Mouse (Mus musculus) G1E-ER4 (cell line): Measurements from ENCODE around the gene Rpl4. TPM values are rescaled to one million over a fixed set of nuclear protein-coding genes. Genes with fewer than 3 reads are reported as not detected.

Experiments used
- GATA1 ChIP-seq: IDR thresholded peaks from one replicate; pipeline ENCODE4 v1.8.0; 2012; ENCODE audit warnings: low read length, inconsistent platforms
- polyA plus RNA-seq: library from polyadenylated mRNA; stranded (reverse); fragments of >175 nt; gene quantifications from 2 replicates; pipeline ENCODE4 v1.2.3, GENCODE M21; 2012

Rpl4 gene
- polyA plus RNA-seq, 1 experiment = 240 TPM

- no peak for TF ChIP-seq GATA1
These were observed 52.6 kb downstream of the Rpl4 start for GRCm38 (mm10) chr9:64225805-64226204.

GRCm38 (mm10) chr9:64227736-64228135, 54.6 kb downstream of the Rpl4 start:
- no peak for TF ChIP-seq GATA1

Other genes starting within 250 kb of the Rpl4 start
- gene Smad6, start 151.3 kb upstream of the Rpl4 start, polyA plus RNA-seq = 11.2 and 14.2 TPM in 2 replicates
- not detected in 2 replicates for gene Lctl, start 56.2 kb upstream of the Rpl4 start, polyA plus RNA-seq
- gene Zwilch, start 271 bp upstream of the Rpl4 start, polyA plus RNA-seq = 4.4 and 15.6 TPM in 2 replicates
- gene Snapc5, start 5.9 kb downstream of the Rpl4 start, polyA plus RNA-seq = 1.3 and 2.8 TPM in 2 replicates
- gene Uchl4, start 61.8 kb downstream of the Rpl4 start, polyA plus RNA-seq = not detected in 2 replicates
- 25.3 and 31.1 TPM in 2 replicates for gene Map2k1, start 80.3 kb downstream of the Rpl4 start, polyA plus RNA-seq
- gene Tipin, start 108.2 kb downstream of the Rpl4 start, polyA plus RNA-seq = 1.6 and 3.3 TPM in 2 replicates
- gene Dis3l, start 167.9 kb downstream of the Rpl4 start, polyA plus RNA-seq = 4.8 and 4.9 TPM in 2 replicates
- 0.12 and 0.18 TPM in 2 replicates for gene Megf11, start 212.3 kb downstream of the Rpl4 start, polyA plus RNA-seq